In genomic region chr3:146405213-146406006, GRCm38 (mm10) we compare ENCODE assay signal across 8 mouse cellular contexts. TPM values are rescaled to one million over a fixed set of nuclear protein-coding genes. Genes with fewer than 3 reads are reported as not detected.
A peak's percentile ranks its signal among the peaks of the same experiment; 100 is the strongest.
DNase-seq lines count a peak whose midpoint lies in the region; ATAC-seq and TF ChIP-seq lines count a peak whose summit lies in the region.

No protein-coding gene starts in this region.

- H3K4me3 ChIP-seq in lung, postnatal 0 days (ENCODE audit: low read depth, low read length): peak overlapping the region; percentile 83
- peak overlapping the region; percentile 93 for H3K4me3 ChIP-seq in embryonic facial prominence, embryonic 13.5 days
- H3K4me3 ChIP-seq in intestine, embryonic 15.5 days (replicated peaks): peak overlapping the region; percentile 99
- H3K4me3 ChIP-seq in myocyte: peak overlapping the region; percentile 44

- no peak for ATAC-seq in lung, postnatal 0 days
- ATAC-seq in embryonic facial prominence, embryonic 13.5 days (ENCODE audit: insufficient number of reproducible peaks, insufficient read depth, low FRiP score, low TSS enrichment, low read depth): peak; percentile 17; the same call in 1 of the 2 replicates
- no peak; the same call in none of the 2 replicates for ATAC-seq in intestine, embryonic 15.5 days
- no peak for ATAC-seq in cerebellum, adult (ENCODE audit: insufficient number of reproducible peaks, low FRiP score, low TSS enrichment)

- no peaks in the 10 kb centered on the region for H3K36me3 ChIP-seq in lung, postnatal 0 days (ENCODE audit: insufficient read depth, low read length)
- no peaks in the 10 kb centered on the region for H3K36me3 ChIP-seq in embryonic facial prominence, embryonic 13.5 days
- no peaks in the 10 kb centered on the region for H3K36me3 ChIP-seq in intestine, embryonic 15.5 days
- H3K36me3 ChIP-seq in myocyte (ENCODE audit: control insufficient read depth, insufficient read depth): no peaks in the 10 kb centered on the region

- H3K4me2 ChIP-seq in lung, postnatal 0 days (replicated peaks; ENCODE audit: low read depth, low read length): peak overlapping the region; percentile 92
- peak overlapping the region; percentile 89 for H3K4me2 ChIP-seq in embryonic facial prominence, embryonic 13.5 days
- H3K4me2 ChIP-seq in intestine, embryonic 15.5 days (replicated peaks): peak overlapping the region; percentile 93
- H3K4me2 ChIP-seq in myocyte (ENCODE audit: low read depth): peak overlapping the region; percentile 98

- no peak for DNase-seq in lung, postnatal 0 days (ENCODE audit: low spot score)
- no peak for DNase-seq in lung, postnatal 14 days
- no peak for DNase-seq in right cerebral cortex, postnatal 4 days
- DNase-seq in right cerebral cortex, postnatal 36 days (ENCODE audit: low spot score in 2 of 2): no peak

- H3K79me2 ChIP-seq in myocyte (ENCODE audit: control insufficient read depth, insufficient read depth): peaks cover 32% of the 10 kb centered on the region

- no peaks in the 10 kb centered on the region for H3K27me3 ChIP-seq in lung, postnatal 0 days (replicated peaks; ENCODE audit: insufficient read depth, low read length)
- no peaks in the 10 kb centered on the region for H3K27me3 ChIP-seq in embryonic facial prominence, embryonic 13.5 days
- H3K27me3 ChIP-seq in intestine, embryonic 15.5 days (replicated peaks): no peaks in the 10 kb centered on the region
- H3K27me3 ChIP-seq in myocyte (ENCODE audit: control insufficient read depth, insufficient read depth, insufficient read length): no peaks in the 10 kb centered on the region

- TF ChIP-seq POLR2A in myocyte (IDR thresholded peaks at IDR 0.05; ENCODE audit: insufficient read length, low read depth): no peak

- H3K9ac ChIP-seq in lung, postnatal 0 days (replicated peaks; ENCODE audit: low read depth): peak overlapping the region; percentile 53
- peak overlapping the region; percentile 92 for H3K9ac ChIP-seq in embryonic facial prominence, embryonic 13.5 days
- peak overlapping the region; percentile 91 for H3K9ac ChIP-seq in intestine, embryonic 15.5 days

- no peaks in the 10 kb centered on the region for H3K9me3 ChIP-seq in lung, postnatal 0 days (ENCODE audit: low read length)
- no peaks in the 10 kb centered on the region; the same call in 1 of the 2 replicates for H3K9me3 ChIP-seq in embryonic facial prominence, embryonic 13.5 days
- no peaks in the 10 kb centered on the region for H3K9me3 ChIP-seq in intestine, embryonic 15.5 days

- TF ChIP-seq CTCF in lung, postnatal 0 days (IDR thresholded peaks at IDR 0.05): no peak

- peaks cover 12% of the 10 kb centered on the region for H3K4me1 ChIP-seq in lung, postnatal 0 days (ENCODE audit: insufficient read depth, low read depth, low read length)
- H3K4me1 ChIP-seq in embryonic facial prominence, embryonic 13.5 days: peaks cover 26% of the 10 kb centered on the region
- peaks cover 12% of the 10 kb centered on the region; the same call in 1 of the 2 replicates for H3K4me1 ChIP-seq in intestine, embryonic 15.5 days (replicated peaks)

- 28% methylated on average over 18 of the region's 18 CpGs for WGBS in lung, postnatal 0 days
- WGBS in embryonic facial prominence, embryonic 13.5 days: 21% methylated on average over 18 of the region's 18 CpGs
- WGBS in intestine, embryonic 15.5 days: 28% methylated on average over 18 of the region's 18 CpGs

- peak overlapping the region; percentile 86 for H3K27ac ChIP-seq in lung, postnatal 0 days (ENCODE audit: low read length)
- H3K27ac ChIP-seq in embryonic facial prominence, embryonic 13.5 days: peak overlapping the region; percentile 84
- peak overlapping the region; percentile 85 for H3K27ac ChIP-seq in intestine, embryonic 15.5 days

- no peak for TF ChIP-seq EP300 in lung, postnatal 0 days (IDR thresholded peaks at IDR 0.05)

- H3ac ChIP-seq in myocyte (ENCODE audit: control insufficient read depth, insufficient read length): peak overlapping the region; percentile 54

TF ChIP-seq in myocyte, 11 proteins besides CTCF, POLR2A, EP300 and RAD21:
- no peak for TF ChIP-seq TCF3 (IDR thresholded peaks at IDR 0.05; ENCODE audit: insufficient read length, low read depth)
- TF ChIP-seq TCF12 (IDR thresholded peaks at IDR 0.05; ENCODE audit: insufficient read depth, poor library complexity, severe bottlenecking): no peak
- TF ChIP-seq POLR2AphosphoS2 (IDR thresholded peaks at IDR 0.05; ENCODE audit: insufficient read length, low read depth): no peak
- TF ChIP-seq E2F4 (IDR thresholded peaks at IDR 0.05; ENCODE audit: insufficient read depth): no peak
- no peak for TF ChIP-seq MAX (IDR thresholded peaks at IDR 0.05; ENCODE audit: low read depth)
- TF ChIP-seq CEBPB (IDR thresholded peaks at IDR 0.05; ENCODE audit: insufficient read depth, poor library complexity, severe bottlenecking): no peak
- no peak for TF ChIP-seq USF1 (IDR thresholded peaks at IDR 0.05; ENCODE audit: low read depth)
- no peak for TF ChIP-seq MYOG (IDR thresholded peaks at IDR 0.05; ENCODE audit: control insufficient read depth in 1 of 3, insufficient read depth in 1 of 3, insufficient read length in 2 of 3, low read depth in 2 of 3)
- no peak for TF ChIP-seq REST (IDR thresholded peaks at IDR 0.05; ENCODE audit: insufficient read depth, insufficient read length)
- no peak for TF ChIP-seq MYOD1 (IDR thresholded peaks at IDR 0.05; ENCODE audit: control insufficient read depth in 1 of 3, insufficient read length in 2 of 3, low read depth in 2 of 3)
- TF ChIP-seq SRF (IDR thresholded peaks at IDR 0.05; ENCODE audit: control insufficient read depth, insufficient read length, low read depth): no peak

RNA-seq across cellular contexts. Expression of gene Ssx2ip, which starts 1.0 kb away (rescaled TPM):
- polyA plus RNA-seq in lung, postnatal 0 days (2015; fragmentation: Nextera tagmentation; extraction: Ambion mirVana): 21.8 and 25.0 TPM in 2 replicates
- 22.1 and 26.4 TPM in 2 replicates for polyA plus RNA-seq in embryonic facial prominence, embryonic 13.5 days (2015; fragmentation: Nextera tagmentation; extraction: Ambion mirVana)
- 38.6 and 41.5 TPM in 2 replicates for polyA plus RNA-seq in intestine, embryonic 15.5 days (2015; fragmentation: Nextera tagmentation; extraction: Ambion mirVana)
- polyA plus RNA-seq in myocyte (2012; fragmentation: generic; extraction: Trizol): 13.5 TPM

RNA-seq across cellular contexts. Expression of gene Ctbs, which starts 44.2 kb away (rescaled TPM):
- polyA plus RNA-seq in lung, postnatal 0 days (2015; fragmentation: Nextera tagmentation; extraction: Ambion mirVana): 14.8 and 15.9 TPM in 2 replicates
- 9.1 and 9.6 TPM in 2 replicates for polyA plus RNA-seq in embryonic facial prominence, embryonic 13.5 days (2015; fragmentation: Nextera tagmentation; extraction: Ambion mirVana)
- polyA plus RNA-seq in intestine, embryonic 15.5 days (2015; fragmentation: Nextera tagmentation; extraction: Ambion mirVana): 10.1 and 11.3 TPM in 2 replicates
- polyA plus RNA-seq in myocyte (2012; fragmentation: generic; extraction: Trizol): 2.9 TPM

Comparison
In these comparisons a context has a peak if more than half of its experiments do, and no peak if none do; other contexts are left out.
1. H3K4me3 ChIP-seq: peak in every context shown above with its lines; median percentile 99 in intestine, embryonic 15.5 days; 93 in embryonic facial prominence, embryonic 13.5 days; 83 in lung, postnatal 0 days; 44 in myocyte.